Mouse (Mus musculus): Measurements from ENCODE around the gene Lipc. TPM values are rescaled to one million over a fixed set of nuclear protein-coding genes. Genes with fewer than 3 reads are reported as not detected.

The Lipc gene
- polyA plus RNA-seq, 1 experiment from 2014 or later, result 0.21 TPM

DNA sequence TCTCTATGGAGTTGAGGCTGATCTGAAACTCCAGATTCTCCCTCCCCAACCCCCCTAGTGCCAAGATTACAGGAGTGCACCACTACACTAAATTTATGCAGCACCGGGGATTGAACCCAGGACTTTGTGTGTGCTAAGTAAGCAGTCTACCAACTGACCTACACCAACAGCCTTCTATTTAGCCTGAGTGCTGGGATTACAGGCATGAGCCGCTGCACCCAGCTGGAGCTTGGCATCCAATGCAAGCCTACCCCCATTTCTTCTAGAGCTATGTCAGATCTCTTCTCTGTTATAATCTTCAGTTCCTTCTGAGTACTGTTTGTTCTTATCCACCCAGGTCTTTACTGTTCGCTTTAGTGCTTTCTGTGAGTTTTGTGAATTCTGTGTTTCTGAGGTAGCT, 117.8 kb downstream of the Lipc start:
- no peak for ATAC-seq (ENCODE audit: extremely low read depth, insufficient number of reproducible peaks, low FRiP score, low TSS enrichment)
- H3K9ac ChIP-seq, result no peak overlapping the region
- no peaks in the 10 kb centered on the region for H3K9me3 ChIP-seq
- H3K4me3 ChIP-seq, result no peak overlapping the region
- H3K4me2 ChIP-seq, result 0 out of 2 replicates have a peak overlapping the region, but pooled peaks have one; percentile 0
- no peaks in the 10 kb centered on the region for H3K36me3 ChIP-seq
- H3K27me3 ChIP-seq (replicated peaks), result no peaks in the 10 kb centered on the region
- peaks cover 42% of the 10 kb centered on the region for H3K4me1 ChIP-seq
- H3K27ac ChIP-seq (replicated peaks), result peak overlapping the region; percentile 84
- WGBS, result 85% methylated on average over 3 of the region's 3 CpGs

DNA sequence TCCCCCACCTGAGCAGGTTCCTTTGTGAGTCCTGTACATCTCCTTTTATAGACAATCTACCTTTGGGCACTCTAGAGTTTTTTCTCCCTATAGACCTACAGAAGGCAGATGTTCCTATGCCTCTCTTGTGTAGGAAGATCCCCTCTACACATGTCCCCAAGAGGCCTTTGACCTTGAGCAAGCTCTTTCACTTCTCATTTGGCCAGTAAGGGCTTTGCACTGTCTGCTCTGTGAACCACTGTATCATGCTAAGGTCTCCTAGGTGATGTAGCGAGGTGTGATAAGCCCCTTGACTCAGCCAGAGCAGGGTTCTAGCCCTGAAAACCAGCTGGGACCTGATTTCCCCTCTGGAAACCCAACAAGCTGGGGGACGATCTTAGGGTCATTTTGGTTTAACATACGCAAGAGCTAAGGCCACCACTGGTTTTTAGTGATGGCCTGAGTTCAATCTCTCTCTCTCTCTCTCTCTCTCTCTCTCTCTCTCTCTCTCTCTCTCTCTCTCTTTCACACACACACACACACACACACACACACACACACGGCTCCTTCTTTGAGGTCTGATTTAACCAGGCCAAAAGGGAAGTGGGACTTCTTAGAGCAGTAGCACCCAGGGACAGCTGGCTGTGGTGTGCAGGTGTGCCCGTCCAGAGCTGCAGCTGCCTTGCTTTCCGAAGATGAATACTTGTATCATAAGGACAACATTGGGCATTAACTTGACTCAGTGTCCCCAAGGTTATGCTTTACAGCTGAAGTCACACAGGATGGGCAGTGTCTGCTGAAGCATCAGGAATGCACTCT, 118.7 kb downstream of the Lipc start:
- no peak overlapping the region for H3K4me2 ChIP-seq
- H3K4me1 ChIP-seq, result peaks cover 35% of the 10 kb centered on the region
- 81% methylated on average over 6 of the region's 6 CpGs for WGBS
- no peak for ATAC-seq (ENCODE audit: extremely low read depth, insufficient number of reproducible peaks, low FRiP score, low TSS enrichment)
- H3K27ac ChIP-seq (replicated peaks), result peak overlapping the region; percentile 84
- H3K27me3 ChIP-seq (replicated peaks), result no peaks in the 10 kb centered on the region
- H3K36me3 ChIP-seq, result no peaks in the 10 kb centered on the region
- no peak overlapping the region for H3K4me3 ChIP-seq
- no peaks in the 10 kb centered on the region for H3K9me3 ChIP-seq
- H3K9ac ChIP-seq, result no peak overlapping the region

DNA sequence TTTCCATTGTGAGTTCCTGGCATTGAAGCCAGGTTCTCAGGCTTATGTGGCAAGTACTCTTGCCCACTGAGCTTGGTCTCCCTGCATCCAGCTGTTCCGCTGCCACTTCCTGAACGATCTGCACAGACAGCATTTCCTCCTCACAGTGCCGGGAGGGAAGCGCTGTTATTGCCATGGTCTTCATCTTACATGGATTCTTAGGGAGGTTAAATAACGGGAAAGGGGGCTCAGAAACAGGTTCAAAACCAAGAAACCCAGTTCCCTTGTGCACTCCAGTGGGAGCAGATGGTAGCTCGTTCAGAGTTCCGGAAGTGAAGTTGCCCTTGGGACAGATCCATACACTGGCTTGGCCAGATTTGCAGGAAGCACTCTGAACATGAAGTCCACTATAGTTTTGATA, 119.8 kb downstream of the Lipc start:
- no peaks in the 10 kb centered on the region for H3K27me3 ChIP-seq (replicated peaks)
- H3K27ac ChIP-seq (replicated peaks), result no peak overlapping the region
- H3K4me3 ChIP-seq, result no peak overlapping the region
- H3K9ac ChIP-seq, result no peak overlapping the region
- WGBS, result 66% methylated on average over 7 of the region's 7 CpGs
- H3K4me1 ChIP-seq, result peaks cover 24% of the 10 kb centered on the region
- no peak overlapping the region for H3K4me2 ChIP-seq
- no peaks in the 10 kb centered on the region for H3K36me3 ChIP-seq
- H3K9me3 ChIP-seq, result no peaks in the 10 kb centered on the region
- ATAC-seq (ENCODE audit: extremely low read depth, insufficient number of reproducible peaks, low FRiP score, low TSS enrichment), result no peak

DNA sequence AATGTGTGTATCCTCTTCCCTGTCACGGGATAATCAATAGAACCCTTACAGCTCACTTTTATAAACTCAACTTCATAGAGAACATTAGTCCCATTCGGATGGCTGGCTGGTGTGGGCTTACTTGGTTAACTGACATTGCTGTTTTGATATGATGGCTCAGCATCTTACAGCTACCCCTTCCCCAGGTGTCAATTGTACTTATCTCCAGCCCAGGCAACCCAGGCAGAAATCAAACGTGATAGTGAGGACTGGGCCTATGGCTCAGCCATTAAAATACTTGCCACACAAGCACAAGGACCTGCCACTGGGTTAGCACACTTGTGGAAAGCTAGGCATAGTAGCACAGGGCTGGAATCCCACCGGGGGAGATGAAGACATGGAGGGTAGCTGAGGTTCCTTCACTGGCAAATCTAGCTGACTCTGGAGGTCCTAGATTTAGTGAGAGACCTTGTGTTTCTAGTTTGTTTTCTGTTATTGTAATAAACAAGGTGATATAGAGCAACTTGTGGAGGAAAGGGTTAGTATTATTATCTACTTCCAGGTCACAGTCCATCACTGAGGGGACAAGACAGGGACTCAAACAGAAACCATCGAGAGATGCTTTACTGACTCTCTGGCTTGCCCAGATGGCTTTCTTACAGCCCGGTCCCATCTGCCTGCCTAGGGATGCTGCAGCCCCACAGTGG, 121.0 kb downstream of the Lipc start:
- no peak overlapping the region for H3K27ac ChIP-seq (replicated peaks)
- peaks cover 24% of the 10 kb centered on the region for H3K4me1 ChIP-seq
- ATAC-seq (ENCODE audit: extremely low read depth, insufficient number of reproducible peaks, low FRiP score, low TSS enrichment), result no peak
- H3K27me3 ChIP-seq (replicated peaks), result no peaks in the 10 kb centered on the region
- 64% methylated on average over 6 of the region's 6 CpGs for WGBS
- H3K36me3 ChIP-seq, result no peaks in the 10 kb centered on the region
- H3K4me3 ChIP-seq, result no peak overlapping the region
- H3K9me3 ChIP-seq, result no peaks in the 10 kb centered on the region
- no peak overlapping the region for H3K9ac ChIP-seq
- no peak overlapping the region for H3K4me2 ChIP-seq

DNA sequence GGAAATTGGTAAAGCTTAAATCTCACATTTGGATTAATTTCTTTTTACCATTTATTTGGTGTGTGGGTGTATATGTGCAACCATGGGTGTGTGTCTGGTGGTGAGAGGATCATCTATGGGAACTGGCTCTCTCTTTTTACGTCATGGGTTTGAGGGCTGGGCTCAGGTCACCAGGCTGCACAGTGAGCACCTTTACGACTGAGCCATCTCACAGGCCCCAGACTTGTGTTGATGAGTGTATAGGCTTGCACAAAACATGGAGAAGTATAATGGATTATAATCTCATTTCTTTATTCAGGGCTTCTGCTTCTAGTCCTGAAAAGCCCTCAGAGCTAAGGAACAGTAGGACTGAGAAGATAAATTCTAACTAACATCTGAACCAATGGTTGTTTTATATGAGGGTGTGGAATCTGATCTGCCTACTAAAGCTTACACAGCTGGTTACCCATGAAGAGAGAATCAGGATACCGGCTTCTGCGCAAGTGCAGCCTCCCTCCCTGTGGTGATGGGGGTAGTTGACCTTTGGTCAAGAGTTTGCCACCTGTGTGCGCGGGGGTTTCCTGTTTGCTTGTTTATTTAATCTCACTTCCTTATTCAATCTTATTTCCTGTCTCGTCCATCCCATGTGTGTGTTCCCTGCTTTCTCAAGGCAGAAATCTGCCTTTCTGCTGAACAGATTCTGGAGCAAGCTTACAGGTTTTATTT, 122.1 kb downstream of the Lipc start:
- Histone ChIP-seq H3K4me3 (no peak overlapping the region), H3K27ac (replicated peaks) (no peak overlapping the region), H3K27me3 (replicated peaks) (no peaks in the 10 kb centered on the region), H3K36me3 (no peaks in the 10 kb centered on the region), H3K4me1 (peaks cover 14% of the 10 kb centered on the region), H3K9ac (no peak overlapping the region), H3K4me2 (no peak overlapping the region), H3K9me3 (no peaks in the 10 kb centered on the region)
- WGBS, result 67% methylated on average over 7 of the region's 7 CpGs
- ATAC-seq (ENCODE audit: extremely low read depth, insufficient number of reproducible peaks, low FRiP score, low TSS enrichment), result no peak

DNA sequence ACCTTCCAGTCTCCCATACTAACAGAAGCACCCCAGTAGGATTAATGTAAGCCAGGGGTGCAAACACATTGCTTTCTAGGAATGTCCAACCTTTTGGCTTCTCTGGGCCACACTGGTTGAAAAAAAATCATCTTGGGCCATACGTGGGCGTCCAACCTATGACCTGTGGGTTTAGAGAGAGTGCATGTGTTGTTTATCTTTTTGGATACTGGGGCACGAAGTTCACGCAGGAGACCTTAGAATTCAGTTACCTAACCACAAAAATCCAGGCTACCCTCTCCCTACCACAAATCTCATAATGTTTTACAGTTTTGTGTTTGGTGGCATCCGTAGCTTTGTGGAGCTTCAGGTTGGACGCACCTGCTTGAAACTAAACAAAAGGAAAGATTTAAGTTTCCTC, 124.1 kb downstream of the Lipc start:
- Histone ChIP-seq H3K27ac (replicated peaks) (no peak overlapping the region), H3K27me3 (replicated peaks) (no peaks in the 10 kb centered on the region), H3K9ac (no peak overlapping the region), H3K4me1 (no peaks in the 10 kb centered on the region), H3K36me3 (no peaks in the 10 kb centered on the region), H3K4me2 (no peak overlapping the region), H3K9me3 (no peaks in the 10 kb centered on the region), H3K4me3 (no peak overlapping the region)
- 87% methylated on average over 6 of the region's 6 CpGs for WGBS
- ATAC-seq (ENCODE audit: extremely low read depth, insufficient number of reproducible peaks, low FRiP score, low TSS enrichment), result no peak

DNA sequence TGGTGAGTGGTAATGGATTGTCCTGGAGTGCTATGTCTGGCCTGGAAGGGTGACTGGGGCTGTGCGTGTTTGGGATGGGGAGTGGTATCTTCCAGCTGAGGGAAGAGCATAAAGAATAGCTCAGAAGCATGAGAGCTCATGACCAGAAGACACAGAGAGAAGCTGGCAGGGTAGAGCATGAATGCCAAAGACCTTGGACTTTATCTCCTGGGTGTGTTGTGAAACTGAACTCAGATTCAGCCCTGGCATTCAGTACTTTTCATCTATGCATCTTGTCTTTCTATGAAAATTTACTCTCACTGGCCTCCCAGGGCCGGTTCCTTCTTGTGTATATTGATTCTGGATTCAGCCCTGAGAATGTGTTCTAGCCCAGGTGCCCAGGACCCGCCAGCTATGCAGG, 127.9 kb downstream of the Lipc start:
- WGBS, result 76% methylated on average over 3 of the region's 3 CpGs
- Histone ChIP-seq H3K36me3 (no peaks in the 10 kb centered on the region), H3K4me2 (no peak overlapping the region), H3K27ac (replicated peaks) (no peak overlapping the region), H3K9me3 (no peaks in the 10 kb centered on the region), H3K4me3 (no peak overlapping the region), H3K27me3 (replicated peaks) (no peaks in the 10 kb centered on the region), H3K4me1 (no peaks in the 10 kb centered on the region), H3K9ac (no peak overlapping the region)
- ATAC-seq (ENCODE audit: extremely low read depth, insufficient number of reproducible peaks, low FRiP score, low TSS enrichment), result no peak

DNA sequence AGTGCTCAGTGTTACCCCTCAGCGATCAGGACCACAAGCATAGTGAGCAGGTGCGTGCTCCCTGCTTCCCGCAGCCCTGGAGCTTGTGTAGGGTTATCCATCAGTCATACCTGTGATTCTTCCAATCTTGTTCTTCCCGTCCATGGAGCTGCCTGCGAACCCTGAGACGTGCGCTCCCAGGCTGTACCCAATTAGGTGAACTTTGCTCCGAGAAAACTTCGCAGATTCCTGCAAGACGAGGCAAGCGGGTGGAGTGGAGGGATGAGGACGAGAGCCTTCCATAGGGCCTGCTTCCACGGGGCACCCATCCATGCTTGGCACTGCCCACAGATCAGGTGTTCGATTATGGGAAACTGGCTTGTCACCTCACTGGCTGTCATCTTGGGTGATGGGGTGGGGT, 133.3 kb downstream of the Lipc start:
- Histone ChIP-seq H3K4me2 (no peak overlapping the region), H3K36me3 (no peaks in the 10 kb centered on the region), H3K4me3 (no peak overlapping the region), H3K9ac (no peak overlapping the region), H3K27ac (replicated peaks) (no peak overlapping the region), H3K27me3 (replicated peaks) (no peaks in the 10 kb centered on the region), H3K9me3 (no peaks in the 10 kb centered on the region), H3K4me1 (peaks cover 23% of the 10 kb centered on the region)
- ATAC-seq (ENCODE audit: extremely low read depth, insufficient number of reproducible peaks, low FRiP score, low TSS enrichment), result no peak
- WGBS, result 83% methylated on average over 14 of the region's 14 CpGs

DNA sequence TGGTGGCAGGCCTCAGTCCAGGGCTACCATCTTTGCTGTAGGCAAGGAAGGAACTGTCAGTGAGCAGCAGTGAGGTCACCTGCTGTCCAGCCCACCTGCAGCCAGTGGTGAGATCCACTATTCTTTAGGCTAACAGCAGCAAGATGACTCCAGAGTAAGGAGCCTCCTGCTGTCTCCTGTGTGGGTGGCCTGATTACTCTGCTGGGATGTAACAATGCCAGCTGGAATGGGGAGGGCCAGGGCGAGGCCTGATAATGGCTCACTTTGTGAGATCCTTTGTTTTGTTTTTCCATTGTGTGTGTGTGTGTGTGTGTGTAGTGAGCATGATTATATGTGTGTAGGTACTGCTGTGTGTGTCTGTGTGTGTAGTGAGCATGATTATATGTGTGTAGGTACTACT, 134.6 kb downstream of the Lipc start:
- H3K27ac ChIP-seq (replicated peaks), result no peak overlapping the region
- no peak overlapping the region for H3K4me2 ChIP-seq
- no peak overlapping the region for H3K9ac ChIP-seq
- H3K27me3 ChIP-seq (replicated peaks), result no peaks in the 10 kb centered on the region
- ATAC-seq (ENCODE audit: extremely low read depth, insufficient number of reproducible peaks, low FRiP score, low TSS enrichment), result no peak
- H3K9me3 ChIP-seq, result no peaks in the 10 kb centered on the region
- WGBS, result 50% methylated on average over 1 of the region's 1 CpGs
- H3K4me3 ChIP-seq, result no peak overlapping the region
- H3K36me3 ChIP-seq, result no peaks in the 10 kb centered on the region
- H3K4me1 ChIP-seq, result peaks cover 32% of the 10 kb centered on the region

DNA sequence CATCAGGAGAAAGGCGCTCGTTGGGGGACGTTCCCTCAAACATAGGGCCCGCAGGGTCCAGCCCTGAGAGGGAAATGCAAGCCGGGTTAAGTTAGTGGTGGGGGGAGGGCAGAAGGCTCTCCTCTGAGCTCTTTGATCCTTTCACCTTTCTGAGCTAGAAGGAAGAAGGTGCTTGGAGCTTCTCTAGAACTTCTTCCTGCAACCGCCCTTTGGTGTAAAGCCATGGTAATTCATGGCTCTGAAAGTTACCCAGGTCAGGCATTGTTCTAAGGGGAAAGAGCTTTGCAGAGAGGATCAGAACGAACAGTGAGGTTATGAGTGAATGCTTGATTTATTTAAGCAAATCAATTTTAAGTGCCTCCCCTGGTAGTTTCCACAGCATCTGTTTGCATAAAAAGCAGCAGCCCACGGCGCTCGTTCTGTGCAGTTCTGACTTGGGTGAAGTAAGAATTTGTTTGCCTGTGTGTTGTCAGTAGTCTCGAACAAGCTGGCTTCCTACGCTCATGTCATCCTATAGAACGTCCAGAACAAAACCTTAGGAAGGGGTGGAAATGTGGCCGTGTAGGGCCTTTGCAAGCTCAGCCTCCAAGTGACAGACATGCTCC, 135.2 kb downstream of the Lipc start:
- H3K4me2 ChIP-seq, result no peak overlapping the region
- no peak overlapping the region for H3K4me3 ChIP-seq
- H3K27me3 ChIP-seq (replicated peaks), result no peaks in the 10 kb centered on the region
- no peaks in the 10 kb centered on the region for H3K9me3 ChIP-seq
- H3K9ac ChIP-seq, result no peak overlapping the region
- no peak overlapping the region for H3K27ac ChIP-seq (replicated peaks)
- H3K4me1 ChIP-seq, result peaks cover 38% of the 10 kb centered on the region
- 78% methylated on average over 14 of the region's 14 CpGs for WGBS
- ATAC-seq (ENCODE audit: extremely low read depth, insufficient number of reproducible peaks, low FRiP score, low TSS enrichment), result no peak
- no peaks in the 10 kb centered on the region for H3K36me3 ChIP-seq

DNA sequence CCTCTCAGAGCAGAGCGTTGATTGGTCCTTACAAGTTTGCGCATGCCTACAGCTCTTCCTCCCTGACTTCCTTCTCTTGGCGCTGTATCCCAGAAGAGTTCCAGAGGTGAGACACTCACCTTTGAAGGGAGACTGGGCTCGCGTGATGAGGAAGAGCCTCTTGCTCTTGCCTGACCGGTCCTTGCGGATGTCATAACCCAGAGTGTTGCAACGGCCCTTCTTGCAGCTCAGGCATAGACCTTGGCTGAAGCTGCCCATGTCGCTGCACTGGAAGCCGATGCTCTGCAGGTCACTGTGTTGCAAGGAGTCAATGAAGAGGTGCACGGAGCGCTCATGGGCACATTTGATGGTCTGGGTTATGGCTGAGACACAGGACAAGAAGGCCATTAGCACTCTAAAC, 139.5 kb downstream of the Lipc start:
- Histone ChIP-seq H3K27me3 (replicated peaks) (no peaks in the 10 kb centered on the region), H3K4me3 (no peak overlapping the region), H3K9me3 (no peaks in the 10 kb centered on the region), H3K4me1 (peaks cover 56% of the 10 kb centered on the region), H3K4me2 (no peak overlapping the region), H3K36me3 (no peaks in the 10 kb centered on the region), H3K27ac (replicated peaks) (no peak overlapping the region), H3K9ac (no peak overlapping the region)
- 90% methylated on average over 12 of the region's 12 CpGs for WGBS
- no peak for ATAC-seq (ENCODE audit: extremely low read depth, insufficient number of reproducible peaks, low FRiP score, low TSS enrichment)

Measured in heart, embryonic 13.5 days (tissue).